Mouse (Mus musculus) lung, postnatal 0 days (tissue): ENCODE measurements around the gene Atp6v0a4.

Experiments
- CTCF ChIP-seq: IDR thresholded peaks from 2 replicates; pipeline ENCODE4 v1.5.1; 2016; ENCODE audit warnings: antibody characterized with exemption, mild to moderate bottlenecking
- EP300 ChIP-seq: IDR thresholded peaks from 2 replicates; pipeline ENCODE4 v1.6.1; 2016; ENCODE audit warnings: antibody characterized with exemption, mild to moderate bottlenecking, control low read depth

GRCm38 (mm10) chr6:38032801-38033566 is 91.4 kb downstream of the Atp6v0a4 start:
- TF ChIP-seq CTCF: no peak
- TF ChIP-seq EP300: no peak
